Mouse (Mus musculus) testis, adult 2 months (tissue): ENCODE measurements around the gene Daam2.

Experiments used
- CTCF ChIP-seq: fragments of 200-500 bp; IDR thresholded peaks from 2 replicates; pipeline ENCODE4 v1.5.1; 2012; ENCODE audit warnings: low read depth, mild to moderate bottlenecking, inconsistent platforms, low read length, moderate library complexity; ENCODE audit not compliant: control insufficient read depth, insufficient read depth, insufficient replicate concordance
- POLR2A ChIP-seq: fragments of 200-500 bp; IDR thresholded peaks from 2 replicates; pipeline ENCODE4 v1.6.1; 2012; ENCODE audit warnings: low read depth, mild to moderate bottlenecking, inconsistent platforms, low read length, moderate library complexity; ENCODE audit not compliant: control insufficient read depth

DNA sequence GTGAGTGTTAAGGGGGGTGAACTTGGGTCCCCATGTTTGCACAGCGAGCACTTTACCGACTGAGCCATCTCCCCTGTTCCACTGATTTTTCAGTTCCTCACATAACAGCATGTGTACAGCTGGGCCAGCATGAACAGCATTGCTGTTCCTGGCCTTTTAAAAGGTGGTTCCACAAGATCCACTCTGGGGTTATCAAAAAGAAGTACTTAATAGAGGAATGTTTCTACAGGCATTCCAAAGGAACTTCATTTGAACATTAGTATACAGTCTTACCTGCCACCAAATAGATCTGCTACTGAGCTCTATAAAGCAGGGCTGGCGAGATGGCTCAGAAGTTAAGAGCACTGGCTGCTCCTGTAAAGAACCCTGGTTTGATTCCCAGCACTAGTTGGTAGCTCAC is 8.0 kb downstream of the Daam2 start:
- TF ChIP-seq POLR2A (no peak), CTCF (no peak)
